Mouse (Mus musculus) hindbrain, embryonic 10.5 days (tissue): ENCODE results near the gene Rilpl1. TPM values are rescaled to one million over a fixed set of nuclear protein-coding genes. Genes with fewer than 3 reads are reported as not detected.
"Not testable (repeated sequence)": the region's sequence is repeated elsewhere in the genome, so short reads cannot be mapped to it uniquely, and the experiment has no call there.

Experiments used
- DNase-seq: peaks from one replicate; pipeline ENCODE4 v3.0.0-alpha.2; 2017; ENCODE audit warnings: low spot score
- H3K27ac ChIP-seq: fragments of 300-500 bp; sonication (generic); 2 replicates; pipeline ENCODE4 v1.5.1; 2016; ENCODE audit warnings: mild to moderate bottlenecking, moderate library complexity
- H3K27me3 ChIP-seq: fragments of 300-500 bp; sonication (generic); 2 replicates; pipeline ENCODE4 v1.6.1; 2016; ENCODE audit warnings: mild to moderate bottlenecking; ENCODE audit not compliant: poor library complexity, insufficient read depth, severe bottlenecking
- H3K36me3 ChIP-seq: fragments of 300-500 bp; sonication (generic); 2 replicates; pipeline ENCODE4 v1.6.1; 2016; ENCODE audit warnings: mild to moderate bottlenecking, moderate library complexity
- H3K4me1 ChIP-seq: fragments of 300-500 bp; sonication (generic); replicated peaks from 2 replicates; pipeline ENCODE4 v1.6.1; 2016; ENCODE audit warnings: mild to moderate bottlenecking
- H3K4me3 ChIP-seq: fragments of 300-500 bp; sonication (generic); 2 replicates; pipeline ENCODE4 v1.5.1; 2016; ENCODE audit warnings: mild to moderate bottlenecking, moderate library complexity
- H3K9me3 ChIP-seq: fragments of 300-500 bp; sonication (generic); 2 replicates; pipeline ENCODE4 v1.6.1; 2016; ENCODE audit warnings: mild to moderate bottlenecking, moderate library complexity
- WGBS: fragments of 180-500 bp; shearing (Covaris S2); methylation state at CpG from one replicate; pipeline ENCODE4 v1.1.7; 2016; 5-methylcytosine and 5-hydroxymethylcytosine counted together
- polyA plus RNA-seq: library from polyadenylated mRNA; unstranded; fragments of >200 nt; fragmentation: Nextera tagmentation; extraction: Ambion mirVana; gene quantifications from 2 replicates; pipeline ENCODE4 v1.2.1, GENCODE M21; 2016

Rilpl1 gene
- polyA plus RNA-seq, 1 experiment from 2014 or later: 19.6 TPM

DNA sequence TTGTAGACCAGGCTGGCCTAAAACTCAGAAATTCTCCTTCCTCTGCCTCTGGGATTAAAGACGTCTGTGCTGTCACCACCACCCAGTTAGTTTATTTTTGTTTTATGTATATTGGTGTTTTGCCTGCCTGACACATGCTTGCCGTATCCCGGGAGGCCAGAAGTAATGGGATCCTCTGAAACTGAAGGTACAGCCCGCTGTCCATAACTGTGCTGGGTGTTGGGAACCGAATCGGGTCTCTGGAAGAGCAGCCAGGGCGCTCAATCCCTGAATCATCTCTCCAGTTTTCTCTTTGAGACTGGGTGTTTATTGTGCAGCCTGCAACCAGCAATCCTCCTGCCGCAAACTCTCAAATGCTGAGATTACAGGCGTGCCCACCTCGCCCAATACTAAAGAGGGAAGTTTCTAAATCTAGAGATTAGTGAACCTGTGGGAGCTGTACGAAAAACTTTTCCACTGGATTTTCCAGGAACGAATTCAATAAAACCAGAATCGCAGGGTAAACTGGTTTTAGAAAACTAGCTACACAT is 48.7 kb downstream of the Rilpl1 start:
- H3K4me1 ChIP-seq: peaks cover 29% of the 10 kb centered on the region
- no peaks in the 10 kb centered on the region for H3K27me3 ChIP-seq
- peak overlapping the region; percentile 99 for H3K27ac ChIP-seq
- H3K36me3 ChIP-seq: peaks cover 11% of the 10 kb centered on the region
- H3K4me3 ChIP-seq: peak overlapping the region; percentile 80
- peak; percentile 59 for DNase-seq
- 9% methylated on average over 13 of the region's 13 CpGs for WGBS
- H3K9me3 ChIP-seq: no peaks in the 10 kb centered on the region

DNA sequence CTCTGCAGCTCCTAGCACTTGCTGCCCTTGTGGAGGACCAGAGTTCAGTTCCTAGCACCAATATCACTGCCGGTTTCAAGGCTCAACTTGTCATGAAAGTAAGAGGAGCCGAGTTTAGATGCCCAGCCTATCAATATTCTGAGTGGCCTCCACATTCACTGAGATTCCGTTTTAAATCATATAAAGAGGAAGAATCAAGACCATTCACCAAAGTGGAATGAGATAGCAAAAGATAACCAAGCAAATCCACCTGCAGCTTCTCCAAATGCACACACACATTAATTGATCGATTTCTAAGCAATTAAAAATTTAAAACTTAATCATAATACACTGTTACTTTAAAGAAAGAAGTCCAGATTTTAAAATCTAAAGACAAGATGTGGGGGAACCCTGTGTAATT is 49.5 kb downstream of the Rilpl1 start:
- Histone ChIP-seq H3K27me3 (no peaks in the 10 kb centered on the region), H3K36me3 (peaks cover 6% of the 10 kb centered on the region; the same call in 1 of the 2 replicates), H3K27ac (no peak overlapping the region), H3K9me3 (no peaks in the 10 kb centered on the region), H3K4me1 (peaks cover 37% of the 10 kb centered on the region), H3K4me3 (no peak overlapping the region)
- no peak for DNase-seq
- WGBS: 93% methylated on average over 4 of the region's 4 CpGs

DNA sequence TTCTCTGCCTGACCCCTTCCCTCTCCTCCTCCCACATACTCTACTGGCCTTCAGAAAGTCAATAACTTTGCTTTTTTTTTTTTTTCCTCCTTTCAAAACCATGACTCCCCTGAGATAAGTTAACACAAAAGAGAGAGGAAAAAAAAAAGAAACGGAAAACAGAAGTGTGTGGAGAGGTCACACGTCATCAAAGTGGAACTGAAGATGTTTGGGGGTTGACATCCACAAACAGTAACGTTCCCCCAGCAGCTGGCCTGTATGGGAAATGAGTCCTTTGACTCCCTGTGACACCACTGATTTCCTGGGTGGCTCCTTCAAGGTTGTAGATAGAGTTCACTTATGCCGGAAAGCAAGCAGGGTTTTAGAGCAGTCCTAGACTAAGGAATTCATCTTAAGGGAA is 51.1 kb downstream of the Rilpl1 start:
- Histone ChIP-seq H3K4me3 (no peak overlapping the region), H3K36me3 (no peaks in the 10 kb centered on the region), H3K4me1 (peaks cover 50% of the 10 kb centered on the region), H3K9me3 (no peaks in the 10 kb centered on the region), H3K27ac (no peak overlapping the region), H3K27me3 (no peaks in the 10 kb centered on the region)
- WGBS: 54% methylated on average over 4 of the region's 4 CpGs
- no peak for DNase-seq

GRCm38 (mm10) chr5:124478873-124479204 is 52.4 kb downstream of the Rilpl1 start:
- H3K4me1 ChIP-seq: peaks cover 41% of the 10 kb centered on the region
- 0 out of 2 replicates have a peak, but pooled peaks cover 4% of the 10 kb centered on the region for H3K36me3 ChIP-seq
- peak overlapping the region; percentile 86; the same call in 1 of the 2 replicates for H3K4me3 ChIP-seq
- DNase-seq: no peak
- H3K27ac ChIP-seq: peak overlapping the region; percentile 71; the same call in 1 of the 2 replicates
- no peaks in the 10 kb centered on the region for H3K9me3 ChIP-seq
- H3K27me3 ChIP-seq: no peaks in the 10 kb centered on the region
- WGBS: 75% methylated on average over 1 of the region's 1 CpGs

DNA sequence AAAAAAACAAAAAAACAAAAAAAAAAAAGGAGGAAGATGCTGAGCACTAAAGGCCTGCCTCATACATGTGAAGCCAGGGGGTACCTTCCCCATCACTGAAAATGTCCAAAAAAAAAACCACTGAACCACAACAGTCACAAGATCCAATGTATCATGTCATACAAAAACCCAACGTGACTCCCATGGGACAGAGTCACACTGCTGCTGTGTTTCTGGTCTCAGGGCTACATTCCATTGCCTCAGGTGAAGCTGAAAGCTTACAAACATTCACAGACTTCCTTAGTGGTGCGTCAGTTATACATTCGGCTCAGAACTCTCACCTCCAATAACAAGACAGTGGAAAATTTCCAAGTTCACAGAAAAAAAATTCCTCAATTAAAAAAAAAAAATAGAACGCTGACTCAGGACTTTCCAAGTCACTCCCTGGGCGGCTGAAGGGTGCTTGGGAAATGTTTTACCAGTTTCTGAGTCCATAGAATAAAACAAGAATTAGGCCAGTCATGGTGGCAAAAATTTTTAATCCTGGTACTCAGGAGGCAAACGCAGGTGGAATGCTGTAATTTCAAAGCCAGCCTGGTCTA is 60.5 kb downstream of the Rilpl1 start:
- Histone ChIP-seq H3K27ac (no peak overlapping the region), H3K4me1 (peaks cover 6% of the 10 kb centered on the region), H3K27me3 (no peaks in the 10 kb centered on the region), H3K4me3 (no peak overlapping the region), H3K36me3 (peaks cover 45% of the 10 kb centered on the region), H3K9me3 (no peaks in the 10 kb centered on the region)
- WGBS: 86% methylated on average over 6 of the region's 6 CpGs
- no peak for DNase-seq

DNA sequence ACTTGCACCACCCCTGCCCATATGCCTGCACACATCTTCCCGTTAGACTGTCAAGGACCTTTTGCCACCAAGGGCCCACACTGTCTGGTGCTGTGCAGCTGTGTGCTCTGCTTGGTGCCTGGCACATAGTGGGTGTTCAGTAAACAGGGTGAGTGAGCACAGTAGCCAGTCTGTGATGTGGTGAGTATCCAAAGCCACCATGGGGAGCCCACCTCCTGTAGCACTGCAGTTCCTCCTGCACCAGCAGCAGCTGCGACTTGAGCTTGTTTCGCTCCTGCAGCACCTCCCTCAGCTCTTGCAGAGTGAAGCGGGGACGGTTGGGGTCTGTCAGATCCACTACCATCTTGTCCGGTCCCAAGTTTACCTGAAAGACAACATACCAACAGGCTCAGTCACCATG is 61.7 kb downstream of the Rilpl1 start:
- Histone ChIP-seq H3K36me3 (peaks cover 45% of the 10 kb centered on the region), H3K27ac (no peak overlapping the region), H3K9me3 (no peaks in the 10 kb centered on the region), H3K4me3 (no peak overlapping the region), H3K27me3 (no peaks in the 10 kb centered on the region), H3K4me1 (no peaks in the 10 kb centered on the region)
- WGBS: 88% methylated on average over 6 of the region's 6 CpGs
- DNase-seq: no peak

- no peak for DNase-seq
- Histone ChIP-seq H3K4me1 (no peaks in the 10 kb centered on the region), H3K27ac (no peak overlapping the region), H3K4me3 (no peak overlapping the region), H3K27me3 (no peaks in the 10 kb centered on the region), H3K36me3 (peaks cover 48% of the 10 kb centered on the region), H3K9me3 (no peaks in the 10 kb centered on the region)
- WGBS: 92% methylated on average over 7 of the region's 7 CpGs
Measured at GRCm38 (mm10) chr5:124468365-124468764, 62.8 kb downstream of the Rilpl1 start.

GRCm38 (mm10) chr5:124467766-124468165 is 63.4 kb downstream of the Rilpl1 start:
- Histone ChIP-seq H3K4me1 (no peaks in the 10 kb centered on the region), H3K9me3 (no peaks in the 10 kb centered on the region), H3K27me3 (no peaks in the 10 kb centered on the region), H3K36me3 (peaks cover 54% of the 10 kb centered on the region), H3K27ac (no peak overlapping the region), H3K4me3 (no peak overlapping the region)
- DNase-seq: no peak
- WGBS: 92% methylated on average over 1 of the region's 1 CpGs

GRCm38 (mm10) chr5:124464905-124465304 is 66.3 kb downstream of the Rilpl1 start:
- Histone ChIP-seq H3K4me1 (no peaks in the 10 kb centered on the region), H3K36me3 (peaks cover 78% of the 10 kb centered on the region)

GRCm38 (mm10) chr5:124463462-124463861 is 67.7 kb downstream of the Rilpl1 start:
- Histone ChIP-seq H3K4me3 (no peak overlapping the region), H3K27ac (no peak overlapping the region), H3K27me3 (no peaks in the 10 kb centered on the region), H3K9me3 (no peaks in the 10 kb centered on the region), H3K4me1 (no peaks in the 10 kb centered on the region), H3K36me3 (peaks cover 78% of the 10 kb centered on the region)
- DNase-seq: no peak
- 87% methylated on average over 5 of the region's 5 CpGs for WGBS

More at GRCm38 (mm10) chr5:124464905-124465304, 66.3 kb downstream of the Rilpl1 start:
- H3K9me3 ChIP-seq: no peaks in the 10 kb centered on the region
- DNase-seq: no peak
- H3K4me3 ChIP-seq: no peak overlapping the region
- no peaks in the 10 kb centered on the region for H3K27me3 ChIP-seq
- H3K27ac ChIP-seq: no peak overlapping the region

GRCm38 (mm10) chr5:124462297-124463025 is 68.7 kb downstream of the Rilpl1 start:
- H3K27ac ChIP-seq: no peak overlapping the region
- peaks cover 80% of the 10 kb centered on the region for H3K36me3 ChIP-seq
- no peak for DNase-seq
- H3K4me1 ChIP-seq: no peaks in the 10 kb centered on the region
- H3K4me3 ChIP-seq: no peak overlapping the region
- no peaks in the 10 kb centered on the region for H3K9me3 ChIP-seq
- WGBS: 91% methylated on average over 8 of the region's 8 CpGs
- no peaks in the 10 kb centered on the region for H3K27me3 ChIP-seq

- H3K4me1 ChIP-seq, DNase-seq, H3K9me3 ChIP-seq, H3K27me3 ChIP-seq, H3K4me3 ChIP-seq, H3K27ac ChIP-seq: not testable (repeated sequence)
- peaks cover 83% of the 10 kb centered on the region for H3K36me3 ChIP-seq
- WGBS: 94% methylated on average over 14 of the region's 14 CpGs
Measured at GRCm38 (mm10) chr5:124460922-124461321, 70.3 kb downstream of the Rilpl1 start.

GRCm38 (mm10) chr5:124456762-124457161 is 74.4 kb downstream of the Rilpl1 start:
- Histone ChIP-seq H3K4me1 (0 out of 2 replicates have a peak, but pooled peaks cover 2% of the 10 kb centered on the region), H3K9me3 (no peaks in the 10 kb centered on the region), H3K27ac (no peak overlapping the region), H3K27me3 (no peaks in the 10 kb centered on the region), H3K4me3 (no peak overlapping the region), H3K36me3 (peaks cover 100% of the 10 kb centered on the region)
- 95% methylated on average over 6 of the region's 6 CpGs for whole genome bisulfite sequencing
- no peak for DNase-seq
